Mouse (Mus musculus) small intestine, adult 2 months (tissue): ENCODE measurements around the gene Zfp775.

Experiments
- CTCF ChIP-seq: fragments of 200-500 bp; IDR thresholded peaks from 2 replicates; pipeline ENCODE4 v1.5.1; 2012; ENCODE audit warnings: low read depth, mild to moderate bottlenecking, control low read depth, inconsistent platforms, low read length, moderate library complexity, mixed read lengths; ENCODE audit not compliant: insufficient replicate concordance, insufficient read length; ENCODE audit errors: extremely low read depth
- POLR2A ChIP-seq: fragments of 200-500 bp; IDR thresholded peaks from 2 replicates; pipeline ENCODE4 v1.6.1; 2012; ENCODE audit warnings: low read depth, mild to moderate bottlenecking, control low read depth, inconsistent platforms, low read length, moderate library complexity

DNA sequence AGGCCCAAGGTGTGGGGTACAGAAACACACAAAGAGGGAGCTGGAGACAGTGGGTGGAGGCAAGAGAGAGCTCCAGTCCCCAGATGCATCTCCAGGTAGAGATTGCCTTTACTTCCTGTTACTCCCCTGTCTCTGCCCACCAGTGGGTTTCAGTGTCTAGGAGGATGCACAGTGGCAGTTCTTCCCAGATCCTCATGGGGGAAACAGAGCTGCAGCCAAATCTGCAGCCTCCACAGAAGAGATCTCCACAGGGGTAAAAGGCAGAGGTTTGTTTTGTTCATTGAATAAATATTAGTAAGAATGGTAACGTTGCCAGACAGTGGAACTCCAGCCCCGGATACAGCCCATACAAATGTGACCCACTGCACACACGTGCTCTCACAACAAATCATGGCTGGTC is 8.8 kb downstream of the Zfp775 start:
- TF ChIP-seq POLR2A (no peak), CTCF (no peak)
